Mouse (Mus musculus): ENCODE measurements at regions not wholly inside any gene's neighbourhood (a gene's known extent, or its start where the extent isn't known, plus 50 kb on each side); places are given as distances from the start of the nearest gene placed in this dataset.

DNA sequence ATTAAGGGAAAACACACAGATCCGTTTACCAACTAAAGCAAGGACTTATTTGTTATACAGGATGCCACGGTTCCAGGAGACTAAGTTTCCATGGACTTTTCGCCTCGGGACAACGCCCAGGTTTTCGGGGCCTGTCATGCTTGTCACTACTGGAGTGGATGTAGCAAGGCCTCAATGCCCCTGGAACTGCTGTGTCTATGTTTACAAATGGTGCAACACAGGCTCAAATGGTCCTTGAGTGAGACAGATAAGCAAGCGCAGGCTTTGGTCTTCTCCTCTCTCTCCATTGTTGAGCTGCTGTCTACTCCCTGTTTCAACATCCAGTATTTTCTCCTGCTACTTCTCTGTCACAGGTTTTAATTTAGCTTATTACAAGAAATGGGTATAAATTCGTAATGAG lies 202.1 kb upstream of the Mmadhc start:
- TF ChIP-seq CTCF (IDR thresholded peaks at IDR 0.05; ENCODE audit: extremely low read depth, insufficient read length, insufficient replicate concordance, low read depth, low read length): no peak
- no peak for TF ChIP-seq POLR2A (IDR thresholded peaks at IDR 0.05; ENCODE audit: low read depth, low read length)

All from small intestine, adult 2 months (tissue).